Mouse (Mus musculus): Measurements from ENCODE around the gene Olfr721-ps1.

The Olfr721-ps1 gene

DNA sequence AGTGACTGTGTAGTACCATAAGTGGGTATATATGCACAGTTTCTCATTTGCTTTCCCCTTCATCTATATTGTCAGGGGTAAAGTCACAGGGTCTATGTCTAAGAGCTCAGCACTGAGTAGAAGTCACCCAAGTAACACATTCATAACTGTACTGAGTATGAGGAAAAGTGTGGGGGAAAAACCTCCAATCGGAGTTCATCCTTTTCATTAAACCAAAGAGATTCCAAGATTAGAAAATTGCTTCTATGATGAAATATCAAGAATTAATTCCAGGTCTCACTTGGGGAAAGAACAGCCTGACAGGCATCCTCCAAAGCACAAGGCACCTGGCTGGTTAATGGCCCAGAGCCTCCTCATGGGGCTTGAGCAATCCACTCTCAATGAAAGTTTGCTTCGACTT lies at the start of gene Olfr721-ps1:
TSS of gene Olfr721-ps1 (plus strand) at position 301 of the 400 bp plus-strand sequence.
- DNase-seq (ENCODE audit: low read depth): no peak

DNA sequence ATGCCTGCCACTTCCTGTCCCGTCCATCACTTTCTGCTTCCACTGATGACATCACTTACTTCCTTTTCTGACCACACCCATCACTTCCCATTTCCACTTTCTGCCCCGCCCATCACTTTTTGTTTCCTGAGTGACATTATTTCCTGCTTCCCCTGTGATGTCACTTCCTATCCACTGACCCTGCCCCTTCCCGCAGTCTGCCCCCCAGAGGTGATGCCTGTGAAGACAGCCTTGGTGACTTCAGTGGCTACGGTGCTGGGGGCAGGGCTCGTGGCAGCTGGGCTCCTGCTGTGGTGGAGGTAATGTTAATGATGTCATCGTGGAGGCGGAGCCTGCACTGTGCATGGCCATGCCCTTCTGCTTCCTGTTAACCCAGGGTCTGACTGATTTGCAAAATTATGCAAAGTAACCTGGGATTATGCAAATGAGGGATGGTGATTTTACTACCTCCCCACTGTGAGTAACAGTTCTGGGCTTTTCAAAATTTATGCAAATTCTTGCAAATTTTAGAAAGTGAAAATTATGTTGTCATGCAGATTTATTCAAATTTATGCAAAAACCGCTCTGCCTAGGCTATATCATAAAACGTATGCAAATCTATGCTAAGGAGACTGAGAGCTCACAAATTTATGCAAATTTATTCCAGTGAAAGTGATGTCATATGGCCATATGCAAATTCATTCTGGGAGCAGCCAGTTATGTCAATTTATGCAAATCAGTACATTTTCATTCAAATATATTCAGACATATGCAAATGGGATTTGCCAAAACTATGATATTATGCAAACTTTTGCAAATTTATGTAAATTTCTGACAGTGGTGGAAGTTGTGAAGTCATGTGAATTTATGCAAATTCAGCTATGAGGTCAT lies 49.1 kb upstream of the Olfr721-ps1 start:
- no peak for DNase-seq (ENCODE audit: low read depth)

DNA sequence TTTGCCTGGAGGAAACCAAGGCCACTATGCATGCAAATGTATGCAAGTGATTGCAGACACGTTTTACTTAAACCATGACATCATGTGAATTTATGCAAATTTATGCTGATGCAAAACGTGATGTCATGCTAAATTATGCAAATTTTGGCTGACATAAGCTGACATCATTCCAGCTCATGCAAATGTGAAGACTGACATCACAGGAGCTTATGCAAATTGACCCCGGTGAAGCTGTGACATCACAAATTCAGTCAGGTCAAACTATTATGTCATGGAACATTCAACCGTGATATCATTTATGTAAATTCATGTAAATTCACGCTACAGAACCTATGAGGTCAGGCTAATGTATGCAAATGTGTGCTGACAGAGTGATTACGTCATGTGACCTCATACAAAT lies 48.5 kb upstream of the Olfr721-ps1 start:
- DNase-seq (ENCODE audit: low read depth): no peak

DNA sequence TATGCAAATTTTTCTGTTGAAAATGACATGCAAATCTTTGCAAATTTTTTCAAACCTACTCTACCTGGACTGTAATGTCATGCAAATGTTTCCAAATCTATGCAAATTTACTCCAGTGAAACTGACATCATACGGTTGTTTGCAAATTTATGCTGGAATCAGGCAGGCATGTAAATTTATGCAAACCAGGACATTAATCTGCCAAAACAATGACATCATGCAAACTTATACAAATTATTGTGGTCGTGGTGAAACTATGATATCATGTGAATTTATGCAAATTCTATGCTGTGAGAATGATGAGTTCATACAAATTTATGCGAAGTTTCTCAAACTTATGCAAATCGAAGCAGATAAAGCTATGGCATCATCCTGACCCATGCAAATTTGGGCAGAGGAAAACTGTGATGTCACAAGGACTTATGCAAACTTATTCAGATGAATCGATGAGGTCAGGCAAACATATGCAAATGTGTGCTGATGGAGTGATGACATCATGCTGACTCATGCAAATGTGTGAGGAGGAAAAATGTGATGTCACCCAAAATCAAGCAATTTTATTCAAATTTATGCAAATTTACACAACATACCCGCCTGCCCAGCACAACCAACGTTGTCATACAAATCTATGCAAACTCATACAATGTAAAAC lies 47.9 kb upstream of the Olfr721-ps1 start:
- no peak for DNase-seq (ENCODE audit: low read depth)

DNA sequence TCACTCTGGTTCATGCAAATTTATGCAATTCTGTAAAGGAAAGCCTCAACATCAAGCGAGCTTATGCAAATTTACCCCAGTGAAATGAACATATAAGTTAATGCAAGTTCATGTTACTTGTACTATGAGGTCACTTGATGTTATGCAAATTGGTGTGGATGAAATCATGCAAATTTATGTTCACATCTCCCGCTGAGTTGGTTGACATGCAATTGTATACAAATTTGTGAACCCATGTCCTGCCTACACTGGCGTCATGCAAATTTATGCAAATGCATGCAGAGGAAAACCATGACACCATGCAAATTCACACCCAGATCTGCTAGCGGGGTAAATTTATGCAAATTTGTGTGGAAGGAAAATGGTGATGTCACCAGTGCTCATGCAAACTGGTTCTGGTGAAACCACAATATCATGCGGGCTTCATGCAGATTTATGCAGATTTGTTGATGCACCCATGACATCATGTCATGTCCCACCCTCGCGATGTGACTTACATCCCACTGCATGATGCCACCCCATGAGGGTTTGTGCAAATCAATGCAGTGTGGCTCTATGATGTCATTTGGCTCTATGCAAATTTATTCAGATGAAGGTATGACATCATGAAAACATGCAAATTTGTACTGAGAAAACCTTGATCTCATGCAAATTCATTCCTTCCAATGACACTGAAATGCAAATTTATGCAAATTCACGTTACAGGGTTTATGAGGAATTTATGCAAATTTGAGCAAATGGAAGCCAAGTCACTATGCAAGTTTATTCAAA lies 47.2 kb upstream of the Olfr721-ps1 start:
- DNase-seq (ENCODE audit: low read depth): no peak

DNA sequence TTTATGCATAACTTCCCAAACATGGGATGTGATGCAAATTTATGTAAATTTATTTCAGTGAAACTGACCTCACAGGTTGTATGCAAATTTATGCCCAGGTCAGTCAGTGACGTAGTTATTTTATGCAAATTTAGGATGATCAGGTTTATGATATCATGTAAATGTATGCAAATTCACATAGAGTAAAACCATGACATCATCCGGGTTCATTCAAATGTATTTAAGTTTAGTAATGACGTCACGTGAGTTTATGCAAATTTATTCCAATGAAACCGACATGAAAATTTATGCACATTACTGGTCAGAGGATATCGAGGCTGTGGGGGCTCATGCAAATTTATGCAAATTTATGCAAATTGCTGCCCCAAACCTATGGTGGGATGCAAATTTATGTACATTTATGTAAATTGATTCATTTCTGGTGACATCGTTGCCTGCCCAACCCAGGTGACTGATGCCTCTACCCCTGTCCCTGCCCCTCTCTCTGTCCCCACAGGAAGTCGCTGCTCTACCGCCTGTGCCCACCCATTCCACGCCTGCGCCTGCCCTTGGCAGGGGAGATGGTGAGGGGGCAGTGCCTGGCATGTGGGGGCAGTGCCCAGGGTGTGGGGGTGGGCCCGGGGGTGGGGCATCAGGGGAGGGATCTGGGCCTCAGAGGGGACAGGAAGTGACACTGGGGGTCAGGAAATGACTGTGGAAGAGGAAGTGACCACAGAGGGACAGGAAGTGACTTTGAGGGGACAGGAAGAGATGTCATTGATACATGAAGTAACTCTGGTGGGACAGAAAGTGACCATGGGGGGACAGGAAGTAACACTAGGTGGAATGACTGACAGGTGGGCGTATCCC lies 46.4 kb upstream of the Olfr721-ps1 start:
- DNase-seq (ENCODE audit: low read depth): no peak

DNA sequence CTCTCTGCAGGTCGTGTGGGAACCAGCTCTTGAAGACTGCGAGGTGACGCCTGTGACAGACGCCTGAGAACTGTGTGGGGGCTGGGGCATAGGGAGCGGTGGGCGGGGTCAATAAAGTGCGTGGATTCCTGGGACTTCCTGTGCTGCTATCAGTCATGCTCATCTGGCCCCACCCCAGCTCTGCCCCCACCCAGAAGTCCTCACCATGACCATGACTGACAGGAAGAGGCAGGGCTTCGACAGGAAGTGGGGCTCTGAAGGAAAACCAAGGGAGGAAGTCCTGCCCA lies 45.8 kb upstream of the Olfr721-ps1 start:
- DNase-seq (ENCODE audit: low read depth): no peak

DNA sequence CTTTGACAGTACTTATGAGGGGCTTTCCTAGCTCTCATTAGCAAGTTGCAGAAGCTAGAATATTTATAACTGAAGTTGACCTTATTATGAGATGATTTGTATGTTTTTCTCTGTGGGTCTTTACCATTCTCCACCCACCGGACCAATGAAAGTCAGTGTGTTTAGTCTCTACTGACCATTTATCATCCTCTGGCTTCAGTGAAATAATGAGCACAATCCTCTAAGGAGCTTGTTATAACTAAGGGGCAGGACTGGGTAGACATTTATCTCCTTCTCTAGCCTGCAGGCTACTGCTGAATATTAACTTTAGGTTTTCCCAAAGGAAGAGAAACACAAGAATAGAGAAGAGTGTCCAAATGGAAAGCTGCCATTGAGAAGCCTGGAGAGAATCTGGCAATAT lies 5.6 kb upstream of the Olfr721-ps1 start:
- no peak for DNase-seq (ENCODE audit: low read depth)

DNA sequence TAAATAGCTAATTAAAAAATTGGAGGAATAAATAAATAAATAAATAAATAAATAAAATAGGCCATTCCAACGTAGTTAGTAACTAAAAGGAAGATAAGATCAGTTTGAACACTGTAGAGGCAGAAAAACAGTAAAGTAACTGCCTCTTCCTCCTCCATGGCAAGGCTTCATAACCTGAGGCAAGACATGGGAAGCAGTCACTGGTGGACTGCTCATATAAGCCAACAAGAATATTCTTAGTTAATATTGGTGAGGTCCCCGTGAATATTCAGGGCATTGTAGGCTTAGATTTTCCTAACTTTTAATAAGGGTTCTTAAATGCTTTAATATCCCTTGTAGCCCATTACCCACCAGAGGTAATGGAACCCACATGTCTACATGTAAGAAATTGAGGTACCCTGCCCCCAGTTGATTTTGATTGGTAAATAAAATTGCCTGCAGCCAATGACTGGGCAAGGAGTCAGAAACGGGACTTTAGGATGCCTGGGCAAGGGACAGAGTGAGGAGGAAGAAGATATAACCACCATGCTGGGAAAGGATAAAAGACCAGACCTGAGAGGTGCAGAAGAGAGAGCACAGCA lies 35.1 kb downstream of the Olfr721-ps1 start:
- DNase-seq (ENCODE audit: low read depth): no peak
